Mouse (Mus musculus) kidney, adult 2 months (tissue): ENCODE results near the gene P3h3. TPM values are rescaled to one million over a fixed set of nuclear protein-coding genes. Genes with fewer than 3 reads are reported as not detected.

ENCODE experiments used
- DNase-seq: peaks from one replicate; pipeline ENCODE4 v3.0.0; 2021
- H3K27ac ChIP-seq: fragments of 200-500 bp; 2 replicates; pipeline ENCODE4 v1.5.1; 2012; ENCODE audit warnings: low read depth, low read length, control low read depth, inconsistent platforms; ENCODE audit not compliant: insufficient read depth
- H3K27me3 ChIP-seq: fragments of 200-500 bp; replicated peaks from 2 replicates; pipeline ENCODE4 v1.6.1; 2012; ENCODE audit warnings: mild to moderate bottlenecking, moderate library complexity, low read length, inconsistent platforms; ENCODE audit not compliant: control insufficient read depth, insufficient read depth
- H3K36me3 ChIP-seq: fragments of 200-500 bp; 2 replicates; pipeline ENCODE4 v1.6.1; 2012; ENCODE audit warnings: mild to moderate bottlenecking, moderate library complexity, low read length, inconsistent platforms; ENCODE audit not compliant: control insufficient read depth, insufficient read depth
- H3K4me1 ChIP-seq: fragments of 200-500 bp; 2 replicates; pipeline ENCODE4 v1.6.1; 2011; ENCODE audit warnings: low read length; ENCODE audit not compliant: control insufficient read depth, insufficient read depth
- H3K4me3 ChIP-seq: fragments of 200-500 bp; 2 replicates; pipeline ENCODE4 v1.5.1; 2011; ENCODE audit warnings: mild to moderate bottlenecking, low read depth, low read length, control low read depth; ENCODE audit not compliant: insufficient read depth
- CTCF ChIP-seq: fragments of 200-500 bp; conservative IDR thresholded peaks from 2 replicates; pipeline ENCODE4 v1.5.1; 2011; ENCODE audit warnings: low read depth, mild to moderate bottlenecking, control low read depth, low read length, moderate library complexity, mixed read lengths; ENCODE audit not compliant: insufficient read depth, insufficient read length
- POLR2A ChIP-seq: fragments of 200-500 bp; IDR thresholded peaks from one replicate; pipeline ENCODE4 v1.6.1; 2011; ENCODE audit warnings: low read depth, low read length, control low read depth
- WGBS: fragments of 180-500 bp; shearing (Covaris S2); methylation state at CpG from one replicate; pipeline ENCODE4 v1.1.7; 2018; 5-methylcytosine and 5-hydroxymethylcytosine counted together
- polyA plus RNA-seq: library from polyadenylated mRNA; depleted of rRNA; stranded (reverse); fragments of >200 nt; gene quantifications from 2 replicates; pipeline ENCODE4 v1.2.3, GENCODE M21; 2012

P3h3 gene
- polyA plus RNA-seq, 1 experiment: 15.8 TPM

DNA sequence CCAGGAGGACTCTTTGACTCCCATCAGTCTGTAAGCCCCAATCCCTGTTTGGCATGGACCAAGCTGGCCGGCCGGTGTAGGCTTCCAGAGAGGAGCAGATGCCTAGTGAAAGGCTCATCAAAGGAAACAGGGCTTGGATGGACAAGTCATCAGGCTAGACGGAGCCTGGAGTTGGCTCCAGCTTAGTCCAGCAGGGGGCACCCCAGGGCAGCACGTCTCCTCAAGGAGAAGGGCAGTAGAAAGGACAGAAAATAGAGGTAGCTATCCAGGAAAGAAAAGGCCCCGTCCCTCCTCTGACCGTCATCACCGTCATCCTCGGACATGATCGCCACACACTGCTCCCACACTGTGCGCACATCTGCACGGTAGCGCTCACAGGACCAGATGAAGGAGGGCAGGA lies 2.2 kb upstream of the P3h3 start:
- Histone ChIP-seq H3K4me3 (no peak overlapping the region), H3K4me1 (no peaks in the 10 kb centered on the region), H3K36me3 (no peaks in the 10 kb centered on the region), H3K27ac (no peak overlapping the region), H3K27me3 (no peaks in the 10 kb centered on the region)
- whole genome bisulfite sequencing: 11% methylated on average over 12 of the region's 12 CpGs
- peak; percentile 88 for DNase-seq
- TF ChIP-seq POLR2A: no peak
- peak; percentile 94 for TF ChIP-seq CTCF

GRCm38 (mm10) chr6:124858561-124859318 lies 1.2 kb upstream of the P3h3 start:
- Histone ChIP-seq H3K4me3 (no peak overlapping the region), H3K4me1 (no peaks in the 10 kb centered on the region), H3K36me3 (no peaks in the 10 kb centered on the region), H3K27me3 (no peaks in the 10 kb centered on the region), H3K27ac (no peak overlapping the region)
- WGBS: 76% methylated on average over 28 of the region's 28 CpGs
- TF ChIP-seq POLR2A: no peak
- TF ChIP-seq CTCF: no peak
- DNase-seq: no peak

GRCm38 (mm10) chr6:124857840-124858530 lies 433 bp upstream of the P3h3 start:
- no peak overlapping the region for H3K27ac ChIP-seq
- peak overlapping the region; percentile 65; the same call in 1 of the 2 replicates for H3K4me3 ChIP-seq
- H3K4me1 ChIP-seq: no peaks in the 10 kb centered on the region
- TF ChIP-seq POLR2A (no peak), CTCF (no peak)
- no peaks in the 10 kb centered on the region for H3K36me3 ChIP-seq
- H3K27me3 ChIP-seq: no peaks in the 10 kb centered on the region
- DNase-seq: no peak
- 37% methylated on average over 26 of the region's 26 CpGs for WGBS

DNA sequence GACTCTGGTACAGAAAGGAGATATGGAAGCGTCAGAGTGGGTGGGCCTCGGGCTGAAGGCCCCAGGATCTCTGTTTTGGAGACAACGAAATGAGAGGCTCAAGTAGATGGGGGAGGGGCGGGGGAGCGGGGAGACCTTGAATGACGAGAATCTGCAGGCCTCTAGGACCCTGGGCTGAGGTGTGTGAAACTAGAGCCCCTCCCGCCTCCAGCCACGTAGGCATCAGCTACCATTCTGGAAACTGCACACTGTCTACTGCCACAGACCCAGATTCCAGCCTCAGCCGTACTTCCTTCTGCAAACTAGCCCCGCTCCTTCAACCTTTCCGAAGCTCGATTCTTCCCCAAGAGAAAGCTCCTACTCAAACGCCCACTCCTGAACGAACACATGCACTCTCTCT lies 1.2 kb downstream of the P3h3 start:
- Histone ChIP-seq H3K27me3 (no peaks in the 10 kb centered on the region), H3K27ac (no peak overlapping the region), H3K4me1 (no peaks in the 10 kb centered on the region), H3K36me3 (no peaks in the 10 kb centered on the region), H3K4me3 (no peak overlapping the region)
- WGBS: 29% methylated on average over 14 of the region's 14 CpGs
- DNase-seq: no peak
- TF ChIP-seq CTCF: no peak
- TF ChIP-seq POLR2A: no peak

DNA sequence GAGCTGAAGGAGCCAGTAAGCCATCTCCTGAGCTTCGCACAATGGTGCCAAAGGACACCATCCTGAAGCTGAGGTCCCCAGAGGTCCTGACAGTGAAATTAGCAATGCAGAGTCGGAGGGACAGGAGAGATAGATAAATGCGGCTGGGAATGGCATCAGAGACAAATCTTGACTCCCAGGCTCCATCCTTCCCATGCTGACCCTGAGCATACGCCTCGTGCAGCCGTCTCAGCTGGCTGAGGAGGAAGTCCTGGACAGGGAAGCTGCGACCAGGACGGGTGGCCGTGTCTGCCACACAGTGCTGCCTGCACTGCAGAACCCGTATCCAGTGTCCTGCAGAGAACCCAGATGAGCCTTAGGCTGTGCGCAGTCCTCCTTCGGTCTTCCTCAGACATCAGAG lies 2.9 kb downstream of the P3h3 start:
- Histone ChIP-seq H3K4me3 (no peak overlapping the region), H3K36me3 (no peaks in the 10 kb centered on the region), H3K27ac (no peak overlapping the region), H3K4me1 (no peaks in the 10 kb centered on the region), H3K27me3 (no peaks in the 10 kb centered on the region)
- no peak for DNase-seq
- WGBS: 78% methylated on average over 12 of the region's 12 CpGs
- TF ChIP-seq POLR2A: no peak
- no peak for TF ChIP-seq CTCF

DNA sequence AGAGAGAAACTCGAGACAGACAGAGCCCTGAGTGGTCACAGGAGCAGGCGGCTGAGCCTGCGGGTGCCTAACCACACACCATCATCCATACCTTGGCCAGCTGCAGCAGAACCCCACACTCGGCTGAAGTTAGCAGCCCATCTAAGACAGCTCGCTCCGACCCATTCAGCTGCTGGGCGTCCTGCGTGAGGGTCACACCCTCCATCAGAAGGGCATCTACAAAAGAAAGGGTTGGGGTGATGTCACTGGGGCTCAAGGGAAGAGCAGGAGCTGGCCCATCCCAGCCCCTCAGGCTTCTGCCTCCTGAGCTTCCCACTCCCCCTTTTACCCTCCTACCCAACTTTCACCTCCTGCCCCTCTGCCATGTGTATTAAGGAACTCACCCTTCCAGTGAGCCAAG lies 7.0 kb downstream of the P3h3 start:
- DNase-seq: no peak
- no peak overlapping the region for H3K27ac ChIP-seq
- no peaks in the 10 kb centered on the region for H3K27me3 ChIP-seq
- H3K4me3 ChIP-seq: no peak overlapping the region
- WGBS: 80% methylated on average over 8 of the region's 8 CpGs
- no peak for TF ChIP-seq CTCF
- no peak for TF ChIP-seq POLR2A
- H3K36me3 ChIP-seq: no peaks in the 10 kb centered on the region
- no peaks in the 10 kb centered on the region for H3K4me1 ChIP-seq

- 13% methylated on average over 9 of the region's 9 CpGs for WGBS
- no peaks in the 10 kb centered on the region for H3K4me1 ChIP-seq
- TF ChIP-seq POLR2A: no peak
- peak; percentile 90 for TF ChIP-seq CTCF
- peak; percentile 91 for DNase-seq
- no peak overlapping the region for H3K27ac ChIP-seq
- no peaks in the 10 kb centered on the region for H3K27me3 ChIP-seq
- H3K36me3 ChIP-seq: no peaks in the 10 kb centered on the region
- H3K4me3 ChIP-seq: no peak overlapping the region
Observed at GRCm38 (mm10) chr6:124847305-124847704, 10.2 kb downstream of the P3h3 start.
